Mouse (Mus musculus): ENCODE results near the gene Spaca4. TPM values are rescaled to one million over a fixed set of nuclear protein-coding genes. Genes with fewer than 3 reads are reported as not detected.

Spaca4 gene
- polyA plus RNA-seq, 1 experiment: not detected

GRCm38 (mm10) chr7:45723301-45723700 lies 2.3 kb downstream of the Spaca4 start:
- 92% methylated on average over 4 of the region's 4 CpGs for WGBS
- TF ChIP-seq CTCF (IDR thresholded peaks at IDR 0.05; ENCODE audit: borderline replicate concordance, control insufficient read depth, extremely low read depth, insufficient read depth, low read length, poor library complexity) (no peak), POLR2A (IDR thresholded peaks at IDR 0.05; ENCODE audit: control insufficient read depth, extremely low read depth, insufficient read depth, low read length, poor library complexity) (no peak)
- Histone ChIP-seq H3K27me3 (ENCODE audit: control insufficient read depth, insufficient read depth, low read length) (no peaks in the 10 kb centered on the region), H3K36me3 (ENCODE audit: control insufficient read depth, insufficient read depth, low read length) (peaks cover 19% of the 10 kb centered on the region), H3K4me3 (ENCODE audit: control insufficient read depth, insufficient read depth, low read length) (no peak overlapping the region), H3K4me1 (replicated peaks; ENCODE audit: control insufficient read depth, insufficient read depth, low read length) (peaks cover 13% of the 10 kb centered on the region), H3K27ac (ENCODE audit: control insufficient read depth, insufficient read depth, low read length) (no peak overlapping the region)
- DNase-seq: no peak

GRCm38 (mm10) chr7:45722348-45722713 lies 3.3 kb downstream of the Spaca4 start:
- DNase-seq: no peak
- TF ChIP-seq CTCF (IDR thresholded peaks at IDR 0.05; ENCODE audit: borderline replicate concordance, control insufficient read depth, extremely low read depth, insufficient read depth, low read length, poor library complexity): no peak
- no peak for TF ChIP-seq POLR2A (IDR thresholded peaks at IDR 0.05; ENCODE audit: control insufficient read depth, extremely low read depth, insufficient read depth, low read length, poor library complexity)
- H3K4me3 ChIP-seq (ENCODE audit: control insufficient read depth, insufficient read depth, low read length): no peak overlapping the region
- H3K36me3 ChIP-seq (ENCODE audit: control insufficient read depth, insufficient read depth, low read length): peaks cover 19% of the 10 kb centered on the region
- WGBS: 91% methylated on average over 13 of the region's 13 CpGs
- peaks cover 13% of the 10 kb centered on the region for H3K4me1 ChIP-seq (replicated peaks; ENCODE audit: control insufficient read depth, insufficient read depth, low read length)
- H3K27me3 ChIP-seq (ENCODE audit: control insufficient read depth, insufficient read depth, low read length): no peaks in the 10 kb centered on the region
- no peak overlapping the region for H3K27ac ChIP-seq (ENCODE audit: control insufficient read depth, insufficient read depth, low read length)

- Histone ChIP-seq H3K4me1 (replicated peaks; ENCODE audit: control insufficient read depth, insufficient read depth, low read length) (peaks cover 15% of the 10 kb centered on the region), H3K27ac (ENCODE audit: control insufficient read depth, insufficient read depth, low read length) (no peak overlapping the region), H3K27me3 (ENCODE audit: control insufficient read depth, insufficient read depth, low read length) (no peaks in the 10 kb centered on the region), H3K4me3 (ENCODE audit: control insufficient read depth, insufficient read depth, low read length) (no peak overlapping the region), H3K36me3 (ENCODE audit: control insufficient read depth, insufficient read depth, low read length) (peaks cover 19% of the 10 kb centered on the region)
- WGBS: 90% methylated on average over 13 of the region's 13 CpGs
- TF ChIP-seq CTCF (IDR thresholded peaks at IDR 0.05; ENCODE audit: borderline replicate concordance, control insufficient read depth, extremely low read depth, insufficient read depth, low read length, poor library complexity): no peak
- no peak for TF ChIP-seq POLR2A (IDR thresholded peaks at IDR 0.05; ENCODE audit: control insufficient read depth, extremely low read depth, insufficient read depth, low read length, poor library complexity)
- no peak for DNase-seq
Measured at GRCm38 (mm10) chr7:45721642-45722347, 3.8 kb downstream of the Spaca4 start.

- no peak overlapping the region for H3K4me3 ChIP-seq (ENCODE audit: control insufficient read depth, insufficient read depth, low read length)
- peaks cover 19% of the 10 kb centered on the region for H3K36me3 ChIP-seq (ENCODE audit: control insufficient read depth, insufficient read depth, low read length)
- no peaks in the 10 kb centered on the region for H3K27me3 ChIP-seq (ENCODE audit: control insufficient read depth, insufficient read depth, low read length)
- 95% methylated on average over 7 of the region's 7 CpGs for WGBS
- no peak overlapping the region for H3K27ac ChIP-seq (ENCODE audit: control insufficient read depth, insufficient read depth, low read length)
- H3K4me1 ChIP-seq (replicated peaks; ENCODE audit: control insufficient read depth, insufficient read depth, low read length): peaks cover 19% of the 10 kb centered on the region
- TF ChIP-seq CTCF (IDR thresholded peaks at IDR 0.05; ENCODE audit: borderline replicate concordance, control insufficient read depth, extremely low read depth, insufficient read depth, low read length, poor library complexity): no peak
- no peak for TF ChIP-seq POLR2A (IDR thresholded peaks at IDR 0.05; ENCODE audit: control insufficient read depth, extremely low read depth, insufficient read depth, low read length, poor library complexity)
- DNase-seq: no peak
Measured at GRCm38 (mm10) chr7:45721234-45721571, 4.4 kb downstream of the Spaca4 start.

GRCm38 (mm10) chr7:45720413-45721233 lies 5.0 kb downstream of the Spaca4 start, which contains the start of gene Fam83e:
Gene Fam83e (plus strand): TSS chr7:45721212.
- no peak for TF ChIP-seq CTCF (IDR thresholded peaks at IDR 0.05; ENCODE audit: borderline replicate concordance, control insufficient read depth, extremely low read depth, insufficient read depth, low read length, poor library complexity)
- no peak for TF ChIP-seq POLR2A (IDR thresholded peaks at IDR 0.05; ENCODE audit: control insufficient read depth, extremely low read depth, insufficient read depth, low read length, poor library complexity)
- no peak for DNase-seq
- WGBS: 92% methylated on average over 14 of the region's 14 CpGs

GRCm38 (mm10) chr7:45719738-45720412 lies 5.7 kb downstream of the Spaca4 start:
- Histone ChIP-seq H3K4me3 (ENCODE audit: control insufficient read depth, insufficient read depth, low read length) (no peak overlapping the region), H3K4me1 (replicated peaks; ENCODE audit: control insufficient read depth, insufficient read depth, low read length) (peaks cover 28% of the 10 kb centered on the region), H3K27ac (ENCODE audit: control insufficient read depth, insufficient read depth, low read length) (no peak overlapping the region), H3K36me3 (ENCODE audit: control insufficient read depth, insufficient read depth, low read length) (peaks cover 19% of the 10 kb centered on the region), H3K27me3 (ENCODE audit: control insufficient read depth, insufficient read depth, low read length) (no peaks in the 10 kb centered on the region)
- TF ChIP-seq CTCF (IDR thresholded peaks at IDR 0.05; ENCODE audit: borderline replicate concordance, control insufficient read depth, extremely low read depth, insufficient read depth, low read length, poor library complexity): no peak
- no peak for TF ChIP-seq POLR2A (IDR thresholded peaks at IDR 0.05; ENCODE audit: control insufficient read depth, extremely low read depth, insufficient read depth, low read length, poor library complexity)
- no peak for DNase-seq
- 94% methylated on average over 16 of the region's 16 CpGs for WGBS

More at GRCm38 (mm10) chr7:45720413-45721233, 5.0 kb downstream of the Spaca4 start, which contains the start of gene Fam83e:
- H3K27me3 ChIP-seq (ENCODE audit: control insufficient read depth, insufficient read depth, low read length): no peaks in the 10 kb centered on the region
- no peak within 1 kb of the TSS for H3K27ac ChIP-seq (ENCODE audit: control insufficient read depth, insufficient read depth, low read length)
- peaks cover 19% of the 10 kb centered on the region for H3K36me3 ChIP-seq (ENCODE audit: control insufficient read depth, insufficient read depth, low read length)
- peaks cover 25% of the 10 kb centered on the region for H3K4me1 ChIP-seq (replicated peaks; ENCODE audit: control insufficient read depth, insufficient read depth, low read length)
- H3K4me3 ChIP-seq (ENCODE audit: control insufficient read depth, insufficient read depth, low read length): no peak within 1 kb of the TSS

All from thymus, adult 2 months (tissue).